Mouse (Mus musculus): ENCODE data around the gene Ccar1. TPM values are rescaled to one million over a fixed set of nuclear protein-coding genes. Genes with fewer than 3 reads are reported as not detected.
"Not testable (repeated sequence)": the region's sequence is repeated elsewhere in the genome, so short reads cannot be mapped to it uniquely, and the experiment has no call there.

Gene Ccar1
- total RNA-seq, 2 experiments from 2014 or later = 59.5 to 82.2 TPM

- ATAC-seq (replicated peaks; ENCODE audit: low FRiP score, poor library complexity, severe bottlenecking) = no peak
These were observed 61.3 kb downstream of the Ccar1 start for GRCm38 (mm10) chr10:62730826-62731225.

GRCm38 (mm10) chr10:62725771-62726687, 66.1 kb downstream of the Ccar1 start, which contains the start of gene Stox1:
TSS of gene Stox1 (minus strand) at chr10:62726128.
- ATAC-seq (replicated peaks; ENCODE audit: low FRiP score, poor library complexity, severe bottlenecking) = no peak

GRCm38 (mm10) chr10:62724936-62725335, 67.2 kb downstream of the Ccar1 start:
- ATAC-seq (replicated peaks; ENCODE audit: low FRiP score, poor library complexity, severe bottlenecking) = no peak

GRCm38 (mm10) chr10:62722701-62723100, 69.4 kb downstream of the Ccar1 start:
- no peak for ATAC-seq (replicated peaks; ENCODE audit: low FRiP score, poor library complexity, severe bottlenecking)

GRCm38 (mm10) chr10:62720574-62720973, 71.5 kb downstream of the Ccar1 start:
- ATAC-seq (replicated peaks; ENCODE audit: low FRiP score, poor library complexity, severe bottlenecking) = not testable (repeated sequence)

- no peak for ATAC-seq (replicated peaks; ENCODE audit: low FRiP score, poor library complexity, severe bottlenecking)
These were observed 78.6 kb downstream of the Ccar1 start for GRCm38 (mm10) chr10:62713457-62713856.

GRCm38 (mm10) chr10:62703579-62703978, 88.5 kb downstream of the Ccar1 start:
- no peak for ATAC-seq (replicated peaks; ENCODE audit: low FRiP score, poor library complexity, severe bottlenecking)

- no peak for ATAC-seq (replicated peaks; ENCODE audit: low FRiP score, poor library complexity, severe bottlenecking)
These were observed 89.7 kb downstream of the Ccar1 start for GRCm38 (mm10) chr10:62702436-62702835.

Other genes starting within 250 kb of the Ccar1 start
- 7.3 and 16.1 TPM in 2 replicates for gene Kif1bp, start 213.8 kb downstream of the Ccar1 start, total RNA-seq (2015; ENCODE audit: low replicate concordance)
- 3.5 and 7.9 TPM in 2 replicates for gene Kif1bp, start 213.8 kb downstream of the Ccar1 start, total RNA-seq (2017; ENCODE audit: low replicate concordance)
- gene Ddx21, start 190.0 kb downstream of the Ccar1 start, total RNA-seq (2015; ENCODE audit: low replicate concordance) = 20.1 and 25.4 TPM in 2 replicates
- gene Ddx21, start 190.0 kb downstream of the Ccar1 start, total RNA-seq (2017; ENCODE audit: low replicate concordance) = 20.2 and 25.0 TPM in 2 replicates
- gene Ddx50, start 141.1 kb downstream of the Ccar1 start, total RNA-seq (2015; ENCODE audit: low replicate concordance) = 38.0 and 41.0 TPM in 2 replicates
- gene Ddx50, start 141.1 kb downstream of the Ccar1 start, total RNA-seq (2017; ENCODE audit: low replicate concordance) = 21.0 and 22.2 TPM in 2 replicates
- gene Stox1, start 66.2 kb downstream of the Ccar1 start, total RNA-seq (2015; ENCODE audit: low replicate concordance) = not detected in 2 replicates
- not detected in 2 replicates for gene Stox1, start 66.2 kb downstream of the Ccar1 start, total RNA-seq (2017; ENCODE audit: low replicate concordance)
- gene Tet1, start 116.7 kb upstream of the Ccar1 start, total RNA-seq (2015; ENCODE audit: low replicate concordance) = 1.3 and 3.7 TPM in 2 replicates
- 0.84 and 1.1 TPM in 2 replicates for gene Tet1, start 116.7 kb upstream of the Ccar1 start, total RNA-seq (2017; ENCODE audit: low replicate concordance)
- gene Slc25a16, start 128.3 kb upstream of the Ccar1 start, total RNA-seq (2015; ENCODE audit: low replicate concordance) = 3.3 and 6.7 TPM in 2 replicates
- gene Slc25a16, start 128.3 kb upstream of the Ccar1 start, total RNA-seq (2017; ENCODE audit: low replicate concordance) = 8.2 and 9.3 TPM in 2 replicates
- 21.3 and 21.9 TPM in 2 replicates for gene Dna2, start 154.7 kb upstream of the Ccar1 start, total RNA-seq (2015; ENCODE audit: low replicate concordance)
- 18.1 and 21.2 TPM in 2 replicates for gene Dna2, start 154.7 kb upstream of the Ccar1 start, total RNA-seq (2017; ENCODE audit: low replicate concordance)
- gene Rufy2, start 187.9 kb upstream of the Ccar1 start, total RNA-seq (2015; ENCODE audit: low replicate concordance) = 1.3 and 10.0 TPM in 2 replicates
- 1.7 and 3.9 TPM in 2 replicates for gene Rufy2, start 187.9 kb upstream of the Ccar1 start, total RNA-seq (2017; ENCODE audit: low replicate concordance)
- 6.1 and 13.6 TPM in 2 replicates for gene Hnrnph3, start 231.9 kb upstream of the Ccar1 start, total RNA-seq (2015; ENCODE audit: low replicate concordance)
- 7.6 and 27.6 TPM in 2 replicates for gene Hnrnph3, start 231.9 kb upstream of the Ccar1 start, total RNA-seq (2017; ENCODE audit: low replicate concordance)
- gene Pbld2, start 232.0 kb upstream of the Ccar1 start, total RNA-seq (2015; ENCODE audit: low replicate concordance) = not detected in 2 replicates
- not detected in 2 replicates for gene Pbld2, start 232.0 kb upstream of the Ccar1 start, total RNA-seq (2017; ENCODE audit: low replicate concordance)

All from erythroblast, adult 5-6 weeks (primary cell).